Mouse (Mus musculus): ENCODE results near the gene Hoxb6. TPM values are rescaled to one million over a fixed set of nuclear protein-coding genes. Genes with fewer than 3 reads are reported as not detected.

Gene Hoxb6
- polyA plus RNA-seq (2015; fragmentation: Illumina TruSeq; extraction: RNeasy Lipid Tissue Mini Kit (QIAGEN cat#74804); ENCODE audit: low read depth, low replicate concordance): not detected

DNA sequence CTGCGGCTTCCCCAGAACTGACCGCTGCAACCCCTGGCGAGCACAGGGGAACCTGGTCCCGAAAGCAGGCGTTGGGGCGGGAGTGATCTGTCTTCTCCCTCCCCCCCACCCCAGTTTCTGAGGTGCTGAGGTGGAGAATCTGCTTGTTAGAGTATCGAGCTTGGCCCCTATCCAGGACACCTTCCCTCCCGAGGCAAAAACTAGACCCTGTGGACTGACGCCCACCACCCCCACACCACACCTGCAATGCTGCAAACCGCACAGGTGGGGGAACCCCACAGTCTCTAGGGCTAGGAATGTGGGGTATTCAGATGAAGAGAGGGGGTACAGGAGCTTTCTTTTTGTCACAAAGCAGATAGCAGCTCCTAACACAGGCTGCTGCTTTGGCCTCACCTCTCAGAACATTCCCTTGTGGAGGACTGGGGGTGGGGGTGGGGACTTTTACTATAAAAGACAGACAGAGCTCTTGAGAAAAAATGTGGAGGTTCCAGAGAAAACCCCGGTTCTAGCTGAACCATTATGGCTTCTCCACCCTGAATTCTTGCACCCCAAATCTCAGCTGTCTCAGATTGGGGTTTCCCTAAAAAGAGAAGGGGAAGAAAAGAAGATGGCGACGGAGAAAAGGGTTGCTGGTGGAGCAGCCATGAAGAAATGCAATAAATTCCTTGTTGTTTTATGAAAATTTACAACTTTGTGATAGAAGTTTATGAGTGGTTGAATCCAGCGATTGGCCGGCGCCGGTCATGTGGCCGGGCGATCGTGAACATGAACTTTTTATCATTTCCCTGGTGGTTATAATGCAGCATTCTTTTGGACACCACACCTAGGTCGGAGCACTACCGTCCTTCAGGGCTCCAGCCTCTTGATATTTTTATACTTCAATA, at the start of gene Hoxb6:
Hoxb6 (plus strand) TSS at position 796 of the 884 bp plus-strand sequence.

DNA sequence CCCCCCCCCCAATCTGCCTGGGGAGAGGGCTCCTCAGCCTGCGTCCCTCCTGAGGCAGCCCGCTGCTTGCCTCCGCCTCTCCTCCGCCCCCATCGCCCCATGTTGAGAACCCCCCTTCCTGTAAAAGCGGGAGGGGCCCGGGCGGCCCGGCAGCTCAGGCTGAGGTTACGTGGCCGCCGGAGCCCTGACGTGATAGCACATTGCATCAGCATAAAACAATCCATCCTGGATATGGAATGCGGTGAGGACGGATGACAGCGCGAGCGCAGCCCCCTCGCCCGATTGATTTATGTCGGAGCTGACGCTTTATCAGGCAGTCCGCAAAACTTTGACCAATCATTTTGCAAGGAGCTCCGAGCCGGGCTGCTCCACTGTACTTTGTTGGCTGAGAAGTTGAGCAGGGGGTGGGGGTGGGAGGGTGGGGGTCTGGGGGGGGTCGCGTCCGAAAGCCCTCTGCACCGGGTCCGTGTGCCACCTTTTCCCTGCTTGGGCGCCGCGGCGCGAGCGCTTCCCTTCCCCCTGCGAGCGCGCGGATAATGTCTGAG, 21.2 kb upstream of the Hoxb6 start, which contains the start of gene Hoxb9:
Hoxb9 (plus strand) TSS at position 462 of the 545 bp plus-strand sequence.

DNA sequence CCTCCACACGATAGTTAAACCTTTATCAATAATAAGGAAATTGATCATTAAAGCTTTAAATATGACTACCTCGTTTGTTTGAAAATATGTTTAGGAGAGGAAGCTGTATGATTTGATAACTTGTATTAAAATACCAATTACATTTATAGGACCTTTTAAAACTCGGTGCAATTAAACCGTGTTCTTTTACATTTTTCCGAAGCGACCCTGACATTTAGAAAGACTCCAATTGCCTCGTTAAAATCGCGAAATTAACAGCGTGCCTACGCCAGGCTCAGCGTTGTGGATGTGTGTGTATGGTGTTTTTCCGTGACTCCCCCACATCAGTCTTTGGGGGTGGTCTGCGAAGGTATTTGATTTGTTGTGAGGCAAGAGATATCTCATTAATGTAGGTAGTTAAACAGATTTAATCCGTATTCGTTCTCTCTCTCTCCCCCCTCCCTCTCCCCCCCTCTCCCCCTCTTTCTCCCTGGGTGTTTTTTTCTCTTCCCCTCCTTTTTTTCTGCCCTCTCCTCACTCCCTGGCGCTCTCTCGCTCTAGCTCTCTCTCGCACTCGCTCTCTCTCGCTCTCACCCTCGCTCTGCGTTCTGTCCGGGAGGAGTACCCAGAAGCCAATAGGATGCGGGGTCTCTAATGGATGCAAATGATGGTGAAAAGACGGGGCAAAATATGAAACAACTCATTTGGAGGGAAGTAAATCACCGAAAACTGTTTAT, 10.3 kb upstream of the Hoxb6 start, which contains the start of gene Hoxb8:
Hoxb8 (plus strand) TSS at position 51 of the 716 bp plus-strand sequence.

DNA sequence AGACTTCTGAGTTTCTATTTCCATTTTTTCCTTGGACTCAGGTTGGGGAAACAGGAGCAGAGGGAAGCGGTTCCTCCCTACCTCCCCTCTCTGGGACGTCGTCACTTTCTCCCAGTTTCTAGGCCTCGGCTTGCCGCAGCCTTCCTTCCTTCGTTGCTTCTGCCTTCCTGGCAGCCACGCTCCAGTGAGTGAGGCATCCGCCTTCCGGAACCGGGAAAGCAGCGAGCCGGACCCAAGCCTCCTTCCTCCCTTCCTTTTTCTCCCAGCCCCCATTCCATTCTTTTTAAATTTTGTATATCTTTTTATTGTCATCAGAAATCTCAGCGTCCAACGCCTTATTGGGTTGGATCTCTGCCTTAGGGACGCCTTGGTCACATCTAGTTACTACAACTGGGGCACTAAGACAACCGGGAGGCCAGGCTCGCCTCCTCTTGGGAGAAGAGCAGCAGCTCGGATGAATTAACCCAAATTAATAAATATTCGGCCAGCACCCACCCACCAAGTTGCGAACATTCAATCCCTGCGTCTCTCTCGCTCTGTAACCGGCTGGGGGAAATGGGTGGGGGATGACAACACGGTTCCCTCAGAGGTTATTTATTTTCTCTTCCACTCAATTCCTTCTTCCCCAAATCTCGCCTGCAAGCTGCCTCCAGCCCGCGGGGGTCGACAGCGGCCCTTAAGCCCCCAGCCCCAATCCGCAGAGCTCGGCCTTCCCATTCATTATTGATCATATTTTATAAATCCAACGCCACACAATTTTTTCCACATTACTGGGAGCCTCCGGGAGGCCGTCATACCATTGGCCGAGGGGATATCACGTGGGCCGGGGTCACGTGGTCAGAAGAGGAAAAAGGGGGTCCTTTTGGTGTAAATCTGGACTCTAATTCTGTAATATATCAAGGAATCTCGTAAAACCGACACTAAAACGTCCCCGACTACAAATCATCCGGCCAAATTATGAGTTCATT, 6.2 kb upstream of the Hoxb6 start, which contains the start of gene Hoxb7:
Hoxb7 (plus strand) TSS at position 853 of the 968 bp plus-strand sequence.

DNA sequence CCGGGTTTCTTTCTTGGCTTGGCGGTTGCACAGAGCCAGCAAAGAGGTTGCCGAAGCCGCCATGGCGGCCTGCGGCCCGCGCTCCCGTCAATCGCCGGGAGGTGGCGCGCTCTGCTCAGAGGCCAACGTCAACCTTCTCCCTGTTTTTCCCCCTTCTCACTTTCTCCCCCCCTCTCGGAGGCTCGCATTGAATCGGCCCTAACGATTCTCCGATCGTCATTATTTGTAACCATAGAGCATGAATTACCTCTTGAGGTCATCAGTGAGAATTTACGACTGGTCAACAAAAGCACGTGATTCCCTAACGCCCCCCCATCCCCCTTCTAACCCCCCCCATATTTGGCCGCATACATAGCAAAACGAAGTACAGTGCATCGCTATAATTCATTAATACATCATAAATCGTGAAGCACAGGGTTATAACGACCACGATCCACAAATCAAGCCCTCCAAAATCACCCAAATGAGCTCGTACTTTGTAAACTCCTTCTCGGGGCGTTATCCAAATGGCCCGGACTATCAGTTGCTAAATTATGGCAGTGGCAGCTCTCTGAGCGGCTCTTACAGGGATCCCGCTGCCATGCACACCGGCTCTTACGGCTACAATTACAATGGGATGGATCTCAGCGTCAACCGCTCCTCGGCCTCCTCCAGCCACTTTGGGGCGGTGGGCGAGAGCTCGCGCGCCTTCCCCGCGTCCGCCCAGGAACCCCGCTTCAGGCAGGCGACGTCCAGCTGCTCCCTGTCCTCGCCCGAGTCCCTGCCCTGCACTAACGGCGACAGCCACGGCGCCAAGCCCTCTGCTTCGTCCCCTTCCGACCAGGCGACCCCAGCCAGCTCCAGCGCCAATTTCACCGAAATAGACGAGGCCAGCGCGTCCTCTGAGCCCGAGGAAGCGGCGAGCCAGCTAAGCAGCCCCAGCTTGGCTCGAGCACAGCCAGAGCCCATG, 11.1 kb downstream of the Hoxb6 start, which contains the start of gene Hoxb5:
Hoxb5 (plus strand) TSS at position 186 of the 949 bp plus-strand sequence.

DNA sequence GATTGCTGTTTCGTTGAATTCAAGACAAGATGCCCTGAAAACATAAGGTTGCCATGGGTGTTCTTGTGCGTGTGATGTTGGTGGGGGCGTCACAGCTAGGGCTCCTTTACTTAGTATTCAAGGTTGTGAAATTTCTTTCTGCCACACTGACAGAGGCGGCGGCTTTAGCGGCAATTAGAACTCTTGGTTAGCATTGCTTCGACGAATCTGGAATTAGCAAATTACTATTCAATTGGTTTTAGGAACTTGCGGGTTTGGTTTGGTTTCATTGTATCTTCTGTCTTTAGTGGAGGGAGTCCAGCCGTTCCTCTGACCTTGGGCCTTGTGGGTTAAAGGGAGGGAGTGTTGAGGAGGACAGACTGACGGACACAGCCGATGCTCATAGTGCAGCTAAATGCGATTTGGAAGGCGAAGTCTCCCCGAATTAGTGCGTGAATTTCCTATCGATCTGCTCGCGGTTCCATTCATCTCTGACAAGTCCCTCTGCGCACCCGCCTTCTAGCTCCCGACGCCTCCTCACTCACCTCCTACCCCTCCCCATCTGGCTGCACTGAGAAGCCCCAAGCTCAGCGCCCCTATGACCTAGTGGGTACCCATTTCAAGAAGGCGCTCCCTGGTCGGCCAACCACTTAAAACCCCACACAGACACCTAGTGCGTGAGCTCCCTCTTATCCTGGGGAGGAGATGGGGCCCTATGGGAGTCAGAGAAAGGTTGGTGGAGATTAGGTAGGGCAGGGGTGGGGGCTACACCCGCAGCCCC, 25.5 kb downstream of the Hoxb6 start, which contains the start of gene Hoxb4:
Hoxb4 (plus strand) TSS at position 660 of the 760 bp plus-strand sequence.

DNA sequence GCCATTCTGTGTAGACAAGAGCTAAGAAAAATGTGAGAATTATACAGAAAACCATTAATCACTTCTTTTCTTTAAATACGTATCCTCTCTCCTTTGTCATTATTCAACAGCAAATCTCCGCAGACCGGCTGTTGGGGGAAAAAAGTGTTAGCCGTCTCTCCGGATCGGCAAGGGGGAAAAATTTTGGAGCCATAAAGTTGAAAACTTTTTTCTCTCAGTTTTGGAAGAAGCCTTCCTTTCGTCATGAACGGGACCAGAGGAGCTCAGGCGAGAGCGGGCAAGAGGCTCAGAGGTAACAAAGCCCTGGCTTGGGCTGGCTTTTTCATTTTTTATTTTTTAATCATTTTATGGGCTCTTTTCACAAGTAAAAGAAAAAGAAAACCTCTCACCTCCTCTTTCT, 30.9 kb downstream of the Hoxb6 start, which contains the start of gene Hoxb3:
Hoxb3 (plus strand) TSS at position 173 of the 400 bp plus-strand sequence.

DNA sequence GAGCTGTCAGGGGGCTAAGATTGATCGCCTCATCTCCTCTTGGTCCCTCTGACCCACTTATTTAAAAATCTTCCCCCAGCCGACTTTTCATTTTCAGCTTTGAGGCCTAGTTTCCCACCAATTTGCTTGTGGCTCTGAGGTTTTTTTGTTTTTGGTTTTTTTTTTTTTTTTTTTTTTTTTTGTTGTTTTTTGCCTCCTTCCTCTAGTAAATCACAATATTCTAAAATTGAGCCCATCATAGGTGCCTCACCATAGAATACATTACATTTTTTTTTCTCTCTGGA, 58.0 kb downstream of the Hoxb6 start, which contains the start of gene Hoxb2:
Hoxb2 (plus strand) TSS at position 185 of the 284 bp plus-strand sequence.

Other genes with a start within 250 kb of the Hoxb6 start
- 56.3 TPM for gene Ube2z, start 227.1 kb upstream of the Hoxb6 start, polyA plus RNA-seq (2015; fragmentation: Illumina TruSeq; extraction: RNeasy Lipid Tissue Mini Kit (QIAGEN cat#74804); ENCODE audit: low read depth, low replicate concordance)
- 604 TPM for gene Atp5g1, start 216.8 kb upstream of the Hoxb6 start, polyA plus RNA-seq (2015; fragmentation: Illumina TruSeq; extraction: RNeasy Lipid Tissue Mini Kit (QIAGEN cat#74804); ENCODE audit: low read depth, low replicate concordance)
- gene Calcoco2, start 180.5 kb upstream of the Hoxb6 start, polyA plus RNA-seq (2015; fragmentation: Illumina TruSeq; extraction: RNeasy Lipid Tissue Mini Kit (QIAGEN cat#74804); ENCODE audit: low read depth, low replicate concordance): not detected
- gene Ttll6, start 158.7 kb upstream of the Hoxb6 start, polyA plus RNA-seq (2015; fragmentation: Illumina TruSeq; extraction: RNeasy Lipid Tissue Mini Kit (QIAGEN cat#74804); ENCODE audit: low read depth, low replicate concordance): 0.59 TPM
- not detected for gene Hoxb13, start 98.2 kb upstream of the Hoxb6 start, polyA plus RNA-seq (2015; fragmentation: Illumina TruSeq; extraction: RNeasy Lipid Tissue Mini Kit (QIAGEN cat#74804); ENCODE audit: low read depth, low replicate concordance)
- gene Hoxb9, start 21.0 kb upstream of the Hoxb6 start, polyA plus RNA-seq (2015; fragmentation: Illumina TruSeq; extraction: RNeasy Lipid Tissue Mini Kit (QIAGEN cat#74804); ENCODE audit: low read depth, low replicate concordance): not detected
- not detected for gene Hoxb8, start 10.6 kb upstream of the Hoxb6 start, polyA plus RNA-seq (2015; fragmentation: Illumina TruSeq; extraction: RNeasy Lipid Tissue Mini Kit (QIAGEN cat#74804); ENCODE audit: low read depth, low replicate concordance)
- gene Hoxb7, start 5.9 kb upstream of the Hoxb6 start, polyA plus RNA-seq (2015; fragmentation: Illumina TruSeq; extraction: RNeasy Lipid Tissue Mini Kit (QIAGEN cat#74804); ENCODE audit: low read depth, low replicate concordance): not detected
- gene Hoxb5, start 10.9 kb downstream of the Hoxb6 start, polyA plus RNA-seq (2015; fragmentation: Illumina TruSeq; extraction: RNeasy Lipid Tissue Mini Kit (QIAGEN cat#74804); ENCODE audit: low read depth, low replicate concordance): not detected
- gene Hoxb4, start 25.8 kb downstream of the Hoxb6 start, polyA plus RNA-seq (2015; fragmentation: Illumina TruSeq; extraction: RNeasy Lipid Tissue Mini Kit (QIAGEN cat#74804); ENCODE audit: low read depth, low replicate concordance): not detected
- gene Hoxb3, start 30.9 kb downstream of the Hoxb6 start, polyA plus RNA-seq (2015; fragmentation: Illumina TruSeq; extraction: RNeasy Lipid Tissue Mini Kit (QIAGEN cat#74804); ENCODE audit: low read depth, low replicate concordance): not detected
- not detected for gene Hoxb2, start 58.0 kb downstream of the Hoxb6 start, polyA plus RNA-seq (2015; fragmentation: Illumina TruSeq; extraction: RNeasy Lipid Tissue Mini Kit (QIAGEN cat#74804); ENCODE audit: low read depth, low replicate concordance)
- not detected for gene Hoxb1, start 73.3 kb downstream of the Hoxb6 start, polyA plus RNA-seq (2015; fragmentation: Illumina TruSeq; extraction: RNeasy Lipid Tissue Mini Kit (QIAGEN cat#74804); ENCODE audit: low read depth, low replicate concordance)
- gene Skap1, start 172.1 kb downstream of the Hoxb6 start, polyA plus RNA-seq (2015; fragmentation: Illumina TruSeq; extraction: RNeasy Lipid Tissue Mini Kit (QIAGEN cat#74804); ENCODE audit: low read depth, low replicate concordance): 2.9 TPM

Data from brain, adult 10 weeks (tissue).